Mouse (Mus musculus): ENCODE measurements at regions not wholly inside any gene's neighbourhood (a gene's known extent, or its start where the extent isn't known, plus 50 kb on each side); places are given as distances from the start of the nearest gene placed in this dataset.

DNA sequence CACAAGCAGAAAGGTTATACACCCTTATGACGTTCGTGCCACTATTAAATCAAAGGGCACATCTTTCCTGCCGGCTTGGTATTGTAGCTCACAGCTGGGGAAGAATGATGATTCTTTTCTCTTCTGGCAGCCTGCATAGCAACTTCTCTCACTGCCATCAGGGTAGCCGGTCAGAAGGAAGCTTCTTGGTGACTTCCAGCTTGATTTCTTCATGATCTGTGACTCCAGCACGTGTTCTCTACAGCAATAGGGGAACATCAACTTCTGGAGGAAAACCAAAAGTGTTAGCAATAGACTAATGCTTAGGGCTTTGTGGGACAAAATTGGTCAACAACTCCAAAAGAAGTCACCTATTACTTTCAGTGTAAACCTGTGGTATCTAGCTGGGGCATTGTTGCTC is 202.9 kb upstream of the Rgs18 start:
- Histone ChIP-seq H3K9ac (ENCODE audit: low read depth, low read length) (no peak overlapping the region), H3K27ac (replicated peaks; ENCODE audit: low read depth, low read length) (no peak overlapping the region), H3K27me3 (replicated peaks; ENCODE audit: control insufficient read depth, insufficient read depth, low read length) (no peaks in the 10 kb centered on the region), H3K9me3 (ENCODE audit: control insufficient read depth, low read length) (no peaks in the 10 kb centered on the region), H3K4me3 (ENCODE audit: low read depth, low read length) (no peak overlapping the region), H3K36me3 (ENCODE audit: control insufficient read depth, insufficient read depth, low read length) (no peaks in the 10 kb centered on the region), H3K4me2 (ENCODE audit: low read depth, low read length) (no peak overlapping the region), H3K4me1 (ENCODE audit: control insufficient read depth, insufficient read depth, low read length) (no peaks in the 10 kb centered on the region)
- no peak for DNase-seq (ENCODE audit: low spot score)
- 66% methylated on average over 5 of the region's 5 CpGs for WGBS
- ATAC-seq (ENCODE audit: low read depth): no peak

DNA sequence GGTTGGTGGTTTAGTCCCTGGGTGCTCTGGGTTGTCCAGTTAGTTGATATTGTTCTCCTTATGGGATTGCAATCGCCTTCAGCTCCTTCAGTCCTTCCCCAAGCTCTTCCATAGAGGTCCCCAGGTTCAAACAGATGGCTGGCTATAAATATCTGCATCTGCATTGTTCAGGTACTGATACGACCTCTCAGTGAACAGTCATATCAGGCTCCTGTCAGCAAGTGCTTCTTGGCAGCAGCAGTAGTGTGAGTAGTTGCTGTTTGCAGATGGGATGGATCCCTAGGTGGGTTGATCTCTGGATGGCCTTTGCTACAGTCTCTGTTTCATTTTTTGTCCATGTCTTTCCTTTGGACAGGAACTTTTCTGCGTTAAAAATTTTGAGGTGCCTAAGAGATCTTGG is 190.5 kb upstream of the Rgs18 start:
- H3K27ac ChIP-seq (replicated peaks; ENCODE audit: low read depth, low read length): no peak overlapping the region
- H3K36me3 ChIP-seq (ENCODE audit: control insufficient read depth, insufficient read depth, low read length): no peaks in the 10 kb centered on the region
- H3K27me3 ChIP-seq (replicated peaks; ENCODE audit: control insufficient read depth, insufficient read depth, low read length): no peaks in the 10 kb centered on the region
- no peaks in the 10 kb centered on the region for H3K4me1 ChIP-seq (ENCODE audit: control insufficient read depth, insufficient read depth, low read length)
- no peak overlapping the region for H3K9ac ChIP-seq (ENCODE audit: low read depth, low read length)
- no peaks in the 10 kb centered on the region for H3K9me3 ChIP-seq (ENCODE audit: control insufficient read depth, low read length)
- DNase-seq (ENCODE audit: low spot score) (no peak), ATAC-seq (ENCODE audit: low read depth) (no peak)
- WGBS: 64% methylated on average over 3 of the region's 3 CpGs
- no peak overlapping the region for H3K4me2 ChIP-seq (ENCODE audit: low read depth, low read length)
- H3K4me3 ChIP-seq (ENCODE audit: low read depth, low read length): no peak overlapping the region

DNA sequence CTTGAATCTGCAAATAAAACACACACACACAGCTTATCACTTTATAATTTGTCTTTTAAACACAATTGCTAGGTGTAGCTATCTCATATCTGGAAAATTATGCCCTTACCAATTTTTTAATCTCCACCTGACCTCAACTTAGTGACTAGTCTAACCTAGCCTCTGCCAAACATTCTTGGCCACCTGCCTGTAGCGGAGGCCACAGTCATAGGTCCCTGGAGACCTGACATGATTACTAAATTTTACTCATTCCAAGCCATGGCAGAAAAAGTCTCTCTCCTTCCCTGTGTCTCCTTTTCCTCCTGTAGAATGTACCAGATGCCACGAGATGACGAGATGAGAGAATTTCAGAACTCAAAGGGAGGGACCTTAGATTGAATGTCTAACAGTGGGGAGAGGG is 163.8 kb upstream of the Rgs18 start:
- 78% methylated on average over 3 of the region's 3 CpGs for WGBS
- ATAC-seq (ENCODE audit: low read depth): no peak

DNA sequence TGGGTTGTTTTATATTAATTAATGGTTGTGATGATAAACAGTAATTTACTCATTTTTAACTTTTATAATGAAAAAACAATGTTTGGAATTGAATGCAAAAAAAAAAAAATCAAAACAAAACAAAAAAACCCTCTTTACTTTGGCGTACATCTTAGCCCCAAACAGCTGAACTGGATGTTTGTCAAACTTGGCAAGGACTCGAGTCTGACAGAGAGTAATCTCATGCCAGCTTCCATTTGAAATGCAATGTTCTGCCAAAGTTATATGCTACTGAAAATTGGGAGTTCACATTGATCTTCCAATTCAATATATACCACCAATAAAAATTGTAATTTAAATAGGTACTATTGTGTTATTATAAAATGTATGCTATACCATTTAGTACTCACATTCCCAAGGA is 150.9 kb upstream of the Rgs18 start:
- DNase-seq (ENCODE audit: low spot score) (no peak), ATAC-seq (ENCODE audit: low read depth) (no peak)
- no peak overlapping the region for H3K4me3 ChIP-seq (ENCODE audit: low read depth, low read length)
- H3K4me2 ChIP-seq (ENCODE audit: low read depth, low read length): no peak overlapping the region
- no peak overlapping the region for H3K27ac ChIP-seq (replicated peaks; ENCODE audit: low read depth, low read length)
- 0 out of 2 replicates have a peak, but pooled peaks cover 6% of the 10 kb centered on the region for H3K9me3 ChIP-seq (ENCODE audit: control insufficient read depth, low read length)
- no peaks in the 10 kb centered on the region for H3K27me3 ChIP-seq (replicated peaks; ENCODE audit: control insufficient read depth, insufficient read depth, low read length)
- H3K36me3 ChIP-seq (ENCODE audit: control insufficient read depth, insufficient read depth, low read length): no peaks in the 10 kb centered on the region
- 77% methylated on average over 2 of the region's 2 CpGs for WGBS
- H3K4me1 ChIP-seq (ENCODE audit: control insufficient read depth, insufficient read depth, low read length): no peaks in the 10 kb centered on the region
- H3K9ac ChIP-seq (ENCODE audit: low read depth, low read length): no peak overlapping the region

More for the DNA sequence above, 163.8 kb upstream of the Rgs18 start:
- Histone ChIP-seq H3K4me1 (ENCODE audit: control insufficient read depth, insufficient read depth, low read length) (no peaks in the 10 kb centered on the region), H3K4me3 (ENCODE audit: low read depth, low read length) (no peak overlapping the region), H3K27ac (replicated peaks; ENCODE audit: low read depth, low read length) (no peak overlapping the region), H3K9me3 (ENCODE audit: control insufficient read depth, low read length) (no peaks in the 10 kb centered on the region), H3K4me2 (ENCODE audit: low read depth, low read length) (no peak overlapping the region), H3K27me3 (replicated peaks; ENCODE audit: control insufficient read depth, insufficient read depth, low read length) (no peaks in the 10 kb centered on the region), H3K9ac (ENCODE audit: low read depth, low read length) (no peak overlapping the region), H3K36me3 (ENCODE audit: control insufficient read depth, insufficient read depth, low read length) (no peaks in the 10 kb centered on the region)
- no peak for DNase-seq (ENCODE audit: low spot score)

DNA sequence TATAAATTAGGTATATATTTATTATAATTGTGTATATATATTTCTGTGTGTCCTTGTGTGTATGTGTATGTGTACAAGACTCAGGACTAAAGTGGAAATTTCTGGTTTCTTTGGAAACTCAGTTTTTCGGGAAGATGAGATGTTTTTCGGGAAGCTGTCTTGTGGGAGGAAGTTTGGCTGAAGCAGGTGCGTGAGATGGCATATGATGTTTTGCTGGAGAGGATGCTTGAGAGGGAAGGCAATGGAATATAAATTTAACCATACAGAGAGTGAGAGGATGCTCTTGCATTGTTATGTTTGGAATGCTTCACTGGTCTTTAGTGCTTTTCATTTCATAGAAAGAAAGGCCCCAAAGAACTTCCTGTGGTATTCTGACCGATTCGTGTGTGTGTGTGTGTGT is 141.3 kb upstream of the Rgs18 start:
- no peaks in the 10 kb centered on the region for H3K36me3 ChIP-seq (ENCODE audit: control insufficient read depth, insufficient read depth, low read length)
- H3K4me1 ChIP-seq (ENCODE audit: control insufficient read depth, insufficient read depth, low read length): no peaks in the 10 kb centered on the region
- H3K27me3 ChIP-seq (replicated peaks; ENCODE audit: control insufficient read depth, insufficient read depth, low read length): no peaks in the 10 kb centered on the region
- H3K9ac ChIP-seq (ENCODE audit: low read depth, low read length): no peak overlapping the region
- 90% methylated on average over 5 of the region's 5 CpGs for WGBS
- no peak overlapping the region for H3K27ac ChIP-seq (replicated peaks; ENCODE audit: low read depth, low read length)
- no peak overlapping the region for H3K4me2 ChIP-seq (ENCODE audit: low read depth, low read length)
- ATAC-seq (ENCODE audit: low read depth) (no peak), DNase-seq (ENCODE audit: low spot score) (no peak)
- H3K4me3 ChIP-seq (ENCODE audit: low read depth, low read length): no peak overlapping the region
- no peaks in the 10 kb centered on the region for H3K9me3 ChIP-seq (ENCODE audit: control insufficient read depth, low read length)

DNA sequence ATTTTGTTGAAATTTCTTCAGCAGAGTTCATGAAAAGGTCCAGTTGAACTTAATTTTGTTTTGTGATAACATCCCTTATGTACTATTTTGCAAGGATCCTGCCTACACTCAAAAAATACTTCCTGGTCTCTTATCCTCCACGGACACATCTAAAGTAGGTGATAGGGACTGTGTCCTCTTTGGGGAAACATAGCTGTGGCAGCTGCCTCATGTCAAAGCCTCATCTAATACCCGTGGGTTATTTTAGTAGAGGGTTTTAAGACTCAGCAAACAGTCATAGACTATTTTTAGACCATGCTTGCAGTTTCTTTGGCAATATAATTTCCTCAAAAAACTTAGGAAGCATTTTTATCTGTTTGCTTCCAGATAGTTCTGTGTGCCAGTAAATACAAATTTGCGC is 127.8 kb upstream of the Rgs18 start:
- Histone ChIP-seq H3K9me3 (ENCODE audit: control insufficient read depth, low read length) (no peaks in the 10 kb centered on the region), H3K4me2 (ENCODE audit: low read depth, low read length) (no peak overlapping the region), H3K4me3 (ENCODE audit: low read depth, low read length) (no peak overlapping the region), H3K9ac (ENCODE audit: low read depth, low read length) (no peak overlapping the region), H3K36me3 (ENCODE audit: control insufficient read depth, insufficient read depth, low read length) (no peaks in the 10 kb centered on the region), H3K4me1 (ENCODE audit: control insufficient read depth, insufficient read depth, low read length) (no peaks in the 10 kb centered on the region), H3K27ac (replicated peaks; ENCODE audit: low read depth, low read length) (no peak overlapping the region), H3K27me3 (replicated peaks; ENCODE audit: control insufficient read depth, insufficient read depth, low read length) (no peaks in the 10 kb centered on the region)
- 66% methylated on average over 3 of the region's 3 CpGs for WGBS
- ATAC-seq (ENCODE audit: low read depth) (no peak), DNase-seq (ENCODE audit: low spot score) (peak; percentile 13)

DNA sequence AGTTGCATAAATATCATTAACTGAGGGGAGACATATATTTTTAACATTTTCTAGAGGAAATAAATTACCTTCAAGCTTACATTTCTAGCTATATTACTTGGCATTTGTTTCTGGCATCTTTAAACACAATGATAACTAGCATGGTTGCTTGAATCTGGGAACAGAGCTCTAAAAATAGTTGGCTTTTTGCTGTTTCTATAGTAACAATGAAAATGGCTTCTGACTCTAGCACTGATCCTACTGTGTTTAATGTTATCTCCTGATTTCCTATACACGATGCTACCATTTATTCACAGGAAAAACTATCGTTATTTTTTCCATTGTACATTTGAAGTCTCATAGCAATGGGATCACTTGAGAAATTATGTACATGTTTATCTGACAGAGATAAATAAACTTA is 108.4 kb upstream of the Rgs18 start:
- Histone ChIP-seq H3K36me3 (ENCODE audit: control insufficient read depth, insufficient read depth, low read length) (no peaks in the 10 kb centered on the region), H3K27ac (replicated peaks; ENCODE audit: low read depth, low read length) (no peak overlapping the region), H3K4me1 (ENCODE audit: control insufficient read depth, insufficient read depth, low read length) (no peaks in the 10 kb centered on the region), H3K27me3 (replicated peaks; ENCODE audit: control insufficient read depth, insufficient read depth, low read length) (no peaks in the 10 kb centered on the region), H3K4me3 (ENCODE audit: low read depth, low read length) (no peak overlapping the region), H3K4me2 (ENCODE audit: low read depth, low read length) (no peak overlapping the region), H3K9ac (ENCODE audit: low read depth, low read length) (no peak overlapping the region), H3K9me3 (ENCODE audit: control insufficient read depth, low read length) (no peaks in the 10 kb centered on the region)
- 93% methylated on average over 2 of the region's 2 CpGs for WGBS
- ATAC-seq (ENCODE audit: low read depth): no peak
- DNase-seq (ENCODE audit: low spot score): no peak

DNA sequence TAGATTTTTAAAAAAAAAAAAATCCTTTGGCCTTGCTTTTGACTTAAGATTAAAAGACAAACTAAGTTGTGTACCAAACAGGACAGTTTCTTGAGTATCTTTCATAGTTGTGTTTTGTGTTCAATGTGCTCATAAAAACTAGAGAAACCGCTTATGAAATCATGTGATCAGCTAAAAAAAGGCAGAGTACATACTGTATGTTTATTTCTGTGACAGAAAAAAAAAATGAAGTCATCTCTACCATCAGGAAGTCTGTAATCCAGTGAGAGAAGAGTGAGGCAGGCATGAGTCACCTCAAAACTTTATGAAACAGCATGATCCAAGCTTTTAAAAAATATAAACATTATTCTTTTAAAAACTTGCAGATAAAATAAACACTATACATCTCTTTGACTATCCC is 86.9 kb upstream of the Rgs18 start:
- no peaks in the 10 kb centered on the region for H3K9me3 ChIP-seq (ENCODE audit: control insufficient read depth, low read length)
- no peaks in the 10 kb centered on the region for H3K4me1 ChIP-seq (ENCODE audit: control insufficient read depth, insufficient read depth, low read length)
- H3K9ac ChIP-seq (ENCODE audit: low read depth, low read length): no peak overlapping the region
- H3K36me3 ChIP-seq (ENCODE audit: control insufficient read depth, insufficient read depth, low read length): no peaks in the 10 kb centered on the region
- ATAC-seq (ENCODE audit: low read depth) (no peak), DNase-seq (ENCODE audit: low spot score) (no peak)
- H3K4me3 ChIP-seq (ENCODE audit: low read depth, low read length): no peak overlapping the region
- 78% methylated on average over 1 of the region's 1 CpGs for WGBS
- H3K27ac ChIP-seq (replicated peaks; ENCODE audit: low read depth, low read length): no peak overlapping the region
- H3K27me3 ChIP-seq (replicated peaks; ENCODE audit: control insufficient read depth, insufficient read depth, low read length): no peaks in the 10 kb centered on the region
- H3K4me2 ChIP-seq (ENCODE audit: low read depth, low read length): no peak overlapping the region
